Mouse (Mus musculus) cerebellum, postnatal 4 days (tissue): Measurements from ENCODE around the gene Tmprss12.
A peak's percentile ranks its signal among the peaks of the same experiment; 100 is the strongest.
"Not testable (repeated sequence)": the region's sequence is repeated elsewhere in the genome, so short reads cannot be mapped to it uniquely, and the experiment has no call there.

Experiments used
- DNase-seq, 2 experiments: peaks; one replicate each; pipeline ENCODE4 v3.0.0; 2022; ENCODE audit warnings: low spot score in 2 of 2, mixed read lengths in 1 of 2

The Tmprss12 gene

DNA sequence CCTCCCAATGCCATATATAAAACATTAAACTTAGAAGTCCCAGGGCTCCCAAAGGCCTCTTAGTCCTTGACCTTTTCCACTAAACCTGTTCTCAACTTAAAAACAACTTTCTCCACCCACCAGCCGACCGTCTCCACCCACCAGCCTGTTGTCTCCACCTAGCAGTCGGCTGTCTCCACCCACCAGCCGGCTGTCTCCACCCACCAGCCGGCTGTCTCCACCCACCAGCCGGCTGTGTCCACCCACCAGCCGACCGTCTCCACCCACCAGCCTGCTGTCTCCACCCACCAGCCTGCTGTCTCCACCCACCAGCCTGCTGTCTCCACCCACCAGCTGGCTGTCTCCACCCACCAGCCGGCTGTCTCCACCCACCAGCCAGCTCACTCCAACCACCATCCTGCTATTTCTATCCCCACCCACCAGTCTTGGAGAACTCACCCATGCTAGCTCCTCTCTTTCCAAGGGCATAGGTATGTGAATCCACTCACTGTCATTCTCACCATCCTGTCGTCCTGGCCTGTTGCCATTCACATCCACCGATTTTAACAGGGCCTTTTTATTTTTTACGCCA, 43.5 kb downstream of the Tmprss12 start:
- no peak for DNase-seq

DNA sequence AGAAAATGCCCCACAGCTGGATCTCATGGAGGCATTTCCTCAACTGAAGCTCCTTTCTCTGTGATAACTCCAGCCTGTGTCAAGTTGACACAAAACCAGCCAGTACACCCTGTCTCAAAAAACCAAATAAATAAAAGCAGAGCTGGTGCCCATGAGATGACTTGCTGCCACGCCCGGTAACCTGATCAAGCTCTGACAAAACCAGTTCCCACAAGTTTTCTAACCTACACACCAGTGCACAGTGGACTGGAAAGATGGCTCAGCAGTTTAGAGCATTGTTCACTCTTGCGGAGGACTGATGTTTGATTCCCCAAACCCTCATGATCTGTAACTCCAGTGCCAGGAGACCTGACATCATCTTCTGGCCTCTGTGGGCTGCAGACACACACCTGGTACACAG, 44.6 kb downstream of the Tmprss12 start:
- DNase-seq = no peak

DNA sequence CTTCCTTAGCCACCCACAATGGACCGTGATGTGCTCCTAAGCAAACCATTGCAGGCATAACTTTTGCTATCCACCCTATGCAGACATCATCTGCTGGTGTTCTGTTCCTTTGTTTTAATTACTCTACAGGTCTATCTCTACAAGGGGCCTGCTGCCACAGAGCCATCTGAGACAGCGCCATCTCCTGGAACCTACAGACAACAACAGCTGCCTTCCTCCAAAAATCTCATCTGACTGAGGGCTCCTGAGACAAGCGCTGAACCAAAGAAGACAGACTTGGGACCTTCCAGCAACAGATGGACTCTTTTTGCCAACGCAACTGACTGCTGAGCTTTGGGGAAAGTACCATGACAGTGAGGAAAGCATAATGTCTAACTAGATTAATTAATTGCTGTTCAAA, 47.5 kb downstream of the Tmprss12 start:
- not testable (repeated sequence) for DNase-seq

DNA sequence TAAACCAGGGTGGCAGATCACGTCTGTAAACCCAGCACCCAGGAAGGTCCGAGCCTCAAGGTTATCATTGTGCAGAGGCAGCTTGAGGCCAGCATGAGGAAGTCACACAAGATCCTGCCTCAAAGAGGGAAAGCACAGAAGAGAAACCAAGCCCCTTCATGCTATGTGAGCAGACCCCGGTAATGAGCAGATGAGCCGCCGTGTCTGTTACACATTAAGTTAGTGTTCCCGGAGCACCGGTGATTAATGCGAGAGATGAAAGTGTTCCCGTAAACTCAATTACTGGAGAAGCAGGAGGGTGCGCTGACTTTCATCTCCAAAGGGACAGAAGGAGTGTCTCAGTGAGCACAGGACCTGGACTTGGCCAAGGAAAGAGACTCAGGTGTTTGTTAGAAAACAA, 48.7 kb downstream of the Tmprss12 start:
- not testable (repeated sequence) for DNase-seq

DNA sequence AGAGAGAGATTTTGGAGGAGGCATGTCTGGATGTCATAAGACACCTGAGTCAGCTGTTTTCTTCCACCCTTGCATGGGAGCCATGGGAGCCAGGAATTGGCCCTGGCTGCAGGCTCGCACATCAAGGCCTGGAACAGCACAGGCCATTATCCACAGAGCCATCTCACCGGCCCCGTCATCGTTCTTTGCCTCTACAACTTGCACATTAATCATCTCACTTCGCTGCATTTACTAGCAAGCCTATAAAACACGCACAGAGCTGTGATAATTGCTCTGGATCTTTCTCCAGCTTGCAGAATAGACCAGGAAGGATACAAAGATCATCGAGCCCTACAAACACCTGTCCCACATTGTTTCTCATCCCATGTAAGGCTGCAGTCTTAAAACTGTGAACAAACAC, 50.1 kb downstream of the Tmprss12 start:
- DNase-seq = no peak

DNA sequence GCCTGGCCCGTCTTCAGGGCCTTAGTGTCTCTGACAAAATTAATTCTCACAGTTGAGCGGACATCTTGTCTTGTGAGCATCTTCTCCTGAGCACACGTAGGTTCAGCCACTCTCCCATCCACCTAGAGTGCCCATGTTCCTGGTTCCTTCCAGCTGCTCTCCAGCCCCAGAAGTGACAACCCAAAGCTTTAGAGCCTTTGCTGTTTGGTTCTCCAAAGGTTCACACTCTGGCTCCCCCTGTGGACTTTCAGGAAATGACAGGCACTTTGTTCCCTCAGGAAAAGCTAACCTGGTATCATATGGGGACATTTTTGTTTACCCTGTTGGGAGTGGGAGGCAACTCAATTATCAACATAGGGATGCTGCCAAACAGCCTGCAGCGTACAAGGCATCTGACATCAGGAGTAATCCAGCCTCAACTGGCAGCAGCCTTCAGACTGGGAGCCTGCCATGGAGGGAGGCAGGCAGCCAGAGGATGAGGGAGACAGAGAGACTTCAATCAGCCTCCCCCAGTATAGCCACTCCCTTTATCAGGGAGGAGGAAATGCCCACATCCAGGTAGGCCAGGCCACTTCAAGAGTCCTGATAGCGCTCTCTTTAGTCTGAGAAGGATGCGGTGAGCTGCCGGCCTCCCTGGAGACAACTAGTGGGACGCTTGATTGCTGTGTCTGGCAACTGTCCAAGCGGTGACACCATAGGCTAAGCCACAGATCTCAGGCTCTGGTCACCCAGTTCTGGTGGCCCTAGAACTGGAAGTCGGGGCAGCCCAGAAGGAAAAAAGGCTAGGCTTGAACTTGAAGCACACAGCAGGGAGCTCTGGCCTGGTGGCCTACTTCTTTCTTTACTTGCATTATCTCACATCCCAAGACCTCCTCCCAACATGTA, 51.7 kb downstream of the Tmprss12 start:
- not testable (repeated sequence) for DNase-seq

DNA sequence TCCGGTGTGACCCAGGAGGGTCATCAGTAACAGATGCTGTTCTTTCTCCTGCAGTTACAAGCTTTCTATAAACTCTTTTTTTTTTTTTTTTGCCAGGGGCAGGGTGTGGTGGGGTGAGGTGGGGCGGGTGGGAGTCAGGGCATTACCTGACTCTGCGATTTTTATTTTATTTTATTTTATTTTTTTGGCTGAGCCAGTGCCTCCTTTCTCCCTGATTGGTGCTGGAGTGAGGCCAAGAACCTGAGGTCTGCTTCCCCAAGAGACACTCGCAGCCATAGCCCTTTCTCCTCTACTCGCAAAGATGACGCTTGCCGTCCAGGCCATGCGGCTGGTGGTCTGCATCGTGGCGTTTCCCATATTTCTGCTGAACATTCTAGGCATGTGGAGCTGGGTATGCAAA, 54.0 kb downstream of the Tmprss12 start, which contains the start of gene Mettl7a3:
Mettl7a3 (plus strand) TSS at position 301 of the 400 bp plus-strand sequence.
- no peak for DNase-seq

DNA sequence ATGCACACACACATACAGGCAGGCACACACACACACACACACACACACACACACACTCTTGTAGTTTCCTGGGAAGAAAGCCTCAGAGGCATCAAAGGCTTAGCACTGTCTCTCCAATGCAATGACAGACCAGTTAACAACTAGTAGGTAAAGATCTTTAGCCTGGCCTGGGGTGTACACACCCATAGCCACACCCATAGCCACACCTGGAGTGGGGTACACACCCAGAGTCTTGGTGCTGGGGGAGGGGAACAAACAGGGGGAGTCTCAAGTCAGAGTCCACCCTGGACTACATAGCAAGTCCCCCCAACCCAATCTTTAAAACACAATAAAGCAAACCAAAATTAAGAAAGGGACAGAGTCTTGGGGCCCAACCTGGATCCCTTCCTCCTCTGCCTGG, 56.7 kb downstream of the Tmprss12 start:
- DNase-seq = not testable (repeated sequence)

DNA sequence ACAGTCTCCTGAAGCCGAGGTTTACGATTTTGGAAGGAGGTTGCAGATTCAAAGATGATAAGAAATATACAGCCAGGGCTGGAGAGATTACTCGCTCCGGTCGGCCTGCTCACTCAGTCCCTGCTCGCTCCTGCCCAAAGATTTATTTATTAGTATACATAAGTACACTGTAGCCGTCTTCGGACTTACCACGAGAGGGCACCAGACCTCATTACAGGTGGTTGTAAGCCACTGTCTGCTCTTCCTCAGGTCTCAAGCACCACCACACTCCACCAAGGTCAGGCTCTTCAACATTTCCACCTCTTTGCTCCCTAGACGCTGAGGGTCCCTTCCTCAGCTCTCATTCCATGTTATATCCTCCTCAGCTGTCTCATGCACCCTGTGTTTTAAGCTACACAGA, 57.2 kb downstream of the Tmprss12 start:
- peak in 1 of 2 experiments; percentile 56 for DNase-seq

DNA sequence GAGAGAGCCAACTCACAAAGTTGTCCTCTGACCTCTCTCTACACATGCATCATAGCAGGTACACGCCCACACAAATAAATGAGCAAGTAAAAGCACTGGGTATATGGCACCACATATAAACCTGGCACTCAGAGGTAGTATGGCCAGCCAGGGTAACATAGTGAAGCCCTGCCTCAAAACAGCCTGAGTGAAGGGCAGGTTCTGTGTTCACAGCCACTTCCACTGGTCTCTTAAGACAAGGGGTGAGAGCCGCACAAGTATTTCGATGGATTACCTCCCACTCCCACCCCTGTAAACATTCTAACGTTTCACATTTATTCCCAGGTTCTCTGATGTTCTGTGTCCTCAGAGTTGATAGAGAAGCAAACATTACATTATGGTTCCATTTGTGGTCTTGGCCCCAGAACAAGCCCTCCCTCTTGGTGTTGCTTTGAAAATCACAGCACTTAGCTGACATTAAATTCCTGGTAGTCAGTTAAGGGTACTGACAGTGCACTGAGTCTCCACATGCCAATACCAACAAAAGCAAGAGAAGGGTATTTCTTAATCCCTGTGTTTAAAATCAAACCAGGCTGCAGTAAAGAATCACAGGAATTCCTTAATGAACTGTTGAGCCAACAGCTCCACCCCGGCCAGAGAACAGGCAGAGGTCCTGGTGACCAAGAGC, 60.8 kb downstream of the Tmprss12 start:
- DNase-seq = not testable (repeated sequence)
